Comparison of ENCODE assay signal across 34 mouse cellular contexts in genomic region chr17:56464345-56464744, GRCm38 (mm10). TPM values are rescaled to one million over a fixed set of nuclear protein-coding genes. Genes with fewer than 3 reads are reported as not detected.
A peak's percentile ranks its signal among the peaks of the same experiment; 100 is the strongest.
DNase-seq lines count a peak whose midpoint lies in the region; ATAC-seq and TF ChIP-seq lines count a peak whose summit lies in the region.
"Had no signal": no experiment of that assay in that cellular context is flagged by ENCODE, and none has a peak within 500 bp of the region (broad histone marks: within the 10 kb centered on the region; RNA-seq: fewer than 3 reads in every experiment).

No protein-coding gene starts in this region.

- no peak overlapping the region for H3K4me3 ChIP-seq in embryonic facial prominence, embryonic 12.5 days
- H3K4me3 ChIP-seq in embryonic facial prominence, embryonic 10.5 days = no peak overlapping the region
- H3K4me3 ChIP-seq in layer of hippocampus, adult 2 months = no peak overlapping the region
- no peak overlapping the region for H3K4me3 ChIP-seq in embryonic facial prominence, embryonic 15.5 days (replicated peaks)
- H3K4me3 ChIP-seq: hindbrain, embryonic 10.5 days; intestine, embryonic 15.5 days; left cerebral cortex, adult 2 months; liver, embryonic 15.5 days; midbrain, embryonic 13.5 days; neural tube, embryonic 13.5 days had no signal

- H3K4me2 ChIP-seq in embryonic facial prominence, embryonic 12.5 days (replicated peaks) = no peak overlapping the region
- no peak overlapping the region for H3K4me2 ChIP-seq in embryonic facial prominence, embryonic 15.5 days (replicated peaks)
- H3K4me2 ChIP-seq: intestine, embryonic 15.5 days; liver, embryonic 15.5 days; lung, embryonic 14.5 days; midbrain, embryonic 13.5 days; neural tube, embryonic 13.5 days had no signal

- peaks cover 4% of the 10 kb centered on the region; the same call in 1 of the 2 replicates for H3K36me3 ChIP-seq in embryonic facial prominence, embryonic 12.5 days
- H3K36me3 ChIP-seq in embryonic facial prominence, embryonic 10.5 days (replicated peaks) = peaks cover 30% of the 10 kb centered on the region
- H3K36me3 ChIP-seq in embryonic facial prominence, embryonic 15.5 days = no peaks in the 10 kb centered on the region
- H3K36me3 ChIP-seq: intestine, embryonic 15.5 days; liver, embryonic 15.5 days had no signal

- ATAC-seq in embryonic facial prominence, embryonic 12.5 days (ENCODE audit: insufficient number of reproducible peaks, insufficient read depth, low FRiP score, low TSS enrichment) = no peak
- no peak for ATAC-seq in embryonic facial prominence, embryonic 15.5 days (ENCODE audit: insufficient number of reproducible peaks, low FRiP score, low TSS enrichment, low read depth)
- ATAC-seq: forebrain, postnatal 0 days; hindbrain, postnatal 0 days; intestine, embryonic 15.5 days; midbrain, embryonic 13.5 days; Patski had no signal

- intact Hi-C loops in left cerebral cortex, postnatal 4 days (cut with DNase I) = no loop called here

- peak overlapping the region; percentile 97 for H3K27ac ChIP-seq in embryonic facial prominence, embryonic 12.5 days
- H3K27ac ChIP-seq in embryonic facial prominence, embryonic 10.5 days (replicated peaks) = no peak overlapping the region
- H3K27ac ChIP-seq in layer of hippocampus, adult 2 months = peak overlapping the region; percentile 36
- peak overlapping the region; percentile 97; the same call in 1 of the 2 replicates for H3K27ac ChIP-seq in embryonic facial prominence, embryonic 15.5 days (replicated peaks)
- H3K27ac ChIP-seq: hindbrain, embryonic 10.5 days; hindbrain, postnatal 0 days; left cerebral cortex, adult 2 months; liver, embryonic 15.5 days; macrophage had no signal

- peaks cover 73% of the 10 kb centered on the region for H3K4me1 ChIP-seq in embryonic facial prominence, embryonic 12.5 days
- peaks cover 76% of the 10 kb centered on the region for H3K4me1 ChIP-seq in embryonic facial prominence, embryonic 10.5 days
- peaks cover 81% of the 10 kb centered on the region for H3K4me1 ChIP-seq in embryonic facial prominence, embryonic 15.5 days

- DNase-seq in embryonic facial prominence, embryonic 10.5 days (ENCODE audit: low spot score) = no peak
- DNase-seq in layer of hippocampus, adult 2 months (ENCODE audit: low spot score in 2 of 2) = no peak
- no peak for DNase-seq in layer of hippocampus, adult 11-12 months (ENCODE audit: low spot score)
- no peak for DNase-seq in left cerebral cortex, postnatal 4 days
- DNase-seq in right cerebral cortex, postnatal 14 days = no peak
- DNase-seq: adrenal gland, postnatal 25 days; embryo, embryonic 11 days; forebrain, postnatal 0 days; heart, postnatal 14 days; lung, embryonic 14.5 days had no signal

- no peaks in the 10 kb centered on the region for H3K9me3 ChIP-seq in embryonic facial prominence, embryonic 12.5 days
- peaks cover 5% of the 10 kb centered on the region; the same call in 1 of the 2 replicates for H3K9me3 ChIP-seq in embryonic facial prominence, embryonic 10.5 days
- no peaks in the 10 kb centered on the region for H3K9me3 ChIP-seq in embryonic facial prominence, embryonic 15.5 days (replicated peaks)
- H3K9me3 ChIP-seq: intestine, embryonic 15.5 days; liver, embryonic 15.5 days; midbrain, embryonic 13.5 days; neural tube, embryonic 13.5 days had no signal

- H3K27me3 ChIP-seq in embryonic facial prominence, embryonic 12.5 days = no peaks in the 10 kb centered on the region
- no peaks in the 10 kb centered on the region for H3K27me3 ChIP-seq in embryonic facial prominence, embryonic 10.5 days (replicated peaks; ENCODE audit: low read depth, poor library complexity, severe bottlenecking)
- no peaks in the 10 kb centered on the region for H3K27me3 ChIP-seq in embryonic facial prominence, embryonic 15.5 days
- H3K27me3 ChIP-seq: intestine, embryonic 15.5 days; midbrain, embryonic 13.5 days; neural tube, embryonic 13.5 days; Patski had no signal

- no peak overlapping the region for H3K9ac ChIP-seq in embryonic facial prominence, embryonic 12.5 days
- no peak overlapping the region for H3K9ac ChIP-seq in embryonic facial prominence, embryonic 15.5 days
- H3K9ac ChIP-seq: forebrain, postnatal 0 days; intestine, embryonic 15.5 days; liver, embryonic 15.5 days; lung, embryonic 14.5 days; midbrain, embryonic 13.5 days; neural tube, embryonic 13.5 days had no signal

- TF ChIP-seq CTCF in layer of hippocampus, adult 2 months (conservative IDR thresholded peaks at IDR 0.05) = no peak

- 92% methylated on average over 2 of the region's 2 CpGs for WGBS in embryonic facial prominence, embryonic 12.5 days
- 92% methylated on average over 2 of the region's 2 CpGs for WGBS in embryonic facial prominence, embryonic 10.5 days
- 88% methylated on average over 2 of the region's 2 CpGs for WGBS in embryonic facial prominence, embryonic 15.5 days

RNA-seq across cellular contexts. Expression of gene Ptprs, which starts 11.9 kb away (rescaled TPM):
- 158 and 167 TPM in 2 replicates for polyA plus RNA-seq in embryonic facial prominence, embryonic 12.5 days (2016; fragmentation: Nextera tagmentation; extraction: Ambion mirVana)
- polyA plus RNA-seq in embryonic facial prominence, embryonic 10.5 days (2016; fragmentation: Nextera tagmentation; extraction: Ambion mirVana) = 85.0 and 86.4 TPM in 2 replicates
- 100 to 1,000 TPM; 666 to 670 TPM for total RNA-seq in layer of hippocampus, adult 2 months (2021)
- 116 and 118 TPM in 2 replicates for polyA plus RNA-seq in embryonic facial prominence, embryonic 15.5 days (2015; fragmentation: Nextera tagmentation; extraction: Ambion mirVana)
- total RNA-seq in left cerebral cortex, postnatal 4 days (2021) = 100 to 1,000 TPM; 821 to 872 TPM

RNA-seq across cellular contexts. Expression of gene Znrf4, which starts 47.9 kb away (rescaled TPM):
- polyA plus RNA-seq in embryonic facial prominence, embryonic 12.5 days (2016; fragmentation: Nextera tagmentation; extraction: Ambion mirVana) = not detected in 2 replicates
- not detected in 2 replicates for polyA plus RNA-seq in embryonic facial prominence, embryonic 10.5 days (2016; fragmentation: Nextera tagmentation; extraction: Ambion mirVana)
- total RNA-seq in layer of hippocampus, adult 2 months (2021) = not detected
- polyA plus RNA-seq in embryonic facial prominence, embryonic 15.5 days (2015; fragmentation: Nextera tagmentation; extraction: Ambion mirVana) = not detected in 2 replicates
- total RNA-seq in left cerebral cortex, postnatal 4 days (2021) = not detected
- total RNA-seq: adrenal gland, postnatal 25 days; forebrain, postnatal 0 days; G1E; gastrocnemius, adult 8-10 months; granulocyte monocyte progenitor cell, adult 5-6 weeks; heart, postnatal 14 days; hindbrain, postnatal 0 days; layer of hippocampus, postnatal 10 days; left cerebral cortex, adult 2 months; left cerebral cortex, postnatal 25 days; liver, adult 2 months; megakaryocyte-erythroid progenitor cell, adult 5-6 weeks had no signal
- polyA plus RNA-seq: C2C12; G1E; heart, embryonic 14.5 days; hindbrain, embryonic 10.5 days; hindbrain, postnatal 0 days; intestine, embryonic 15.5 days; kidney, postnatal 0 days; large intestine, adult 2 months; liver, adult 2 months; liver, embryonic 15.5 days; lung, embryonic 14.5 days; macrophage; midbrain, embryonic 13.5 days; neural tube, embryonic 13.5 days; Patski; stomach, embryonic 14.5 days; urinary bladder, adult 2 months had no signal
